Mouse (Mus musculus): ENCODE data around the gene Tmem30c. TPM values are rescaled to one million over a fixed set of nuclear protein-coding genes. Genes with fewer than 3 reads are reported as not detected.

The Tmem30c gene
- polyA plus RNA-seq, 1 experiment from 2014 or later: 0.18 TPM

- WGBS: 87% methylated on average over 6 of the region's 6 CpGs
- no peak overlapping the region for H3K4me3 ChIP-seq (replicated peaks; ENCODE audit: low read depth, low read length)
Measured at GRCm38 (mm10) chr16:57305463-57305862, 12.8 kb upstream of the Tmem30c start.

DNA sequence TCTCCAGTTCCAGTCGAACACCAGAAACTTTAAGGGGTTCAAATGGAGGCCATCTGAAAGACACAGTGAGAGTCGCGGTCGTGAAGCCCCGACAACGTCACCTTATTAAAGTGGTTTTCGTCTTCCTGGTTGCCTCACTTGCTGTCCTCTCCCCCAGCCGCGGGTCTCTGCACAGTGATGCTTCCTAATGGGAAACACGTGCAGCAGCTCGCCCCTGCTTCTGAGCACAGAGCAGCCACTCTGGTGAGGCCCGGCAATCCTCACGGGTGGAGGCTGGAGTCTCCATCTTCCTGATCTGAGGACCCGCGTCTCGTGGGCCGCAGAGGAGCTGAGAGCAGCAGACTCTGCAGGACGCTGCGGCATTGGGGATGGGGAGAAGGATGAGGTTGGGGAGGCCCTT, 11.1 kb upstream of the Tmem30c start:
- no peak overlapping the region for H3K4me2 ChIP-seq (ENCODE audit: low read length)
- H3K36me3 ChIP-seq (ENCODE audit: control insufficient read depth, insufficient read depth, low read length): no peaks in the 10 kb centered on the region
- H3K4me1 ChIP-seq (ENCODE audit: control insufficient read depth, insufficient read depth, low read length): no peaks in the 10 kb centered on the region
- DNase-seq (no peak), ATAC-seq (ENCODE audit: low FRiP score, low TSS enrichment) (no peak)
- no peaks in the 10 kb centered on the region for H3K27me3 ChIP-seq (ENCODE audit: control insufficient read depth, insufficient read depth, low read length)
- H3K9ac ChIP-seq (replicated peaks; ENCODE audit: low read length): no peak overlapping the region
- no peak overlapping the region for H3K27ac ChIP-seq (replicated peaks; ENCODE audit: low read depth, low read length)
- H3K9me3 ChIP-seq (ENCODE audit: control insufficient read depth, low read length): no peaks in the 10 kb centered on the region
- no peak overlapping the region for H3K4me3 ChIP-seq (replicated peaks; ENCODE audit: low read depth, low read length)
- 68% methylated on average over 19 of the region's 19 CpGs for WGBS

More at GRCm38 (mm10) chr16:57305463-57305862, 12.8 kb upstream of the Tmem30c start:
- no peaks in the 10 kb centered on the region for H3K9me3 ChIP-seq (ENCODE audit: control insufficient read depth, low read length)
- H3K9ac ChIP-seq (replicated peaks; ENCODE audit: low read length): no peak overlapping the region
- no peak overlapping the region for H3K27ac ChIP-seq (replicated peaks; ENCODE audit: low read depth, low read length)
- no peak for DNase-seq
- no peaks in the 10 kb centered on the region for H3K36me3 ChIP-seq (ENCODE audit: control insufficient read depth, insufficient read depth, low read length)
- H3K4me2 ChIP-seq (ENCODE audit: low read length): no peak overlapping the region
- H3K4me1 ChIP-seq (ENCODE audit: control insufficient read depth, insufficient read depth, low read length): no peaks in the 10 kb centered on the region
- H3K27me3 ChIP-seq (ENCODE audit: control insufficient read depth, insufficient read depth, low read length): no peaks in the 10 kb centered on the region
- ATAC-seq (ENCODE audit: low FRiP score, low TSS enrichment): no peak

GRCm38 (mm10) chr16:57302792-57303698, 10.4 kb upstream of the Tmem30c start:
- ATAC-seq (ENCODE audit: low FRiP score, low TSS enrichment): no peak
- DNase-seq: peak; percentile 23
- 79% methylated on average over 25 of the region's 25 CpGs for WGBS

GRCm38 (mm10) chr16:57301512-57302115, 8.9 kb upstream of the Tmem30c start:
- Histone ChIP-seq H3K4me3 (replicated peaks; ENCODE audit: low read depth, low read length) (no peak overlapping the region), H3K9me3 (ENCODE audit: control insufficient read depth, low read length) (no peaks in the 10 kb centered on the region), H3K4me2 (ENCODE audit: low read length) (no peak overlapping the region), H3K36me3 (ENCODE audit: control insufficient read depth, insufficient read depth, low read length) (no peaks in the 10 kb centered on the region), H3K27me3 (ENCODE audit: control insufficient read depth, insufficient read depth, low read length) (no peaks in the 10 kb centered on the region), H3K27ac (replicated peaks; ENCODE audit: low read depth, low read length) (no peak overlapping the region), H3K9ac (replicated peaks; ENCODE audit: low read length) (no peak overlapping the region), H3K4me1 (ENCODE audit: control insufficient read depth, insufficient read depth, low read length) (no peaks in the 10 kb centered on the region)
- ATAC-seq (ENCODE audit: low FRiP score, low TSS enrichment) (no peak), DNase-seq (no peak)
- WGBS: 86% methylated on average over 9 of the region's 9 CpGs

More at GRCm38 (mm10) chr16:57302792-57303698, 10.4 kb upstream of the Tmem30c start:
- Histone ChIP-seq H3K4me1 (ENCODE audit: control insufficient read depth, insufficient read depth, low read length) (no peaks in the 10 kb centered on the region), H3K27me3 (ENCODE audit: control insufficient read depth, insufficient read depth, low read length) (no peaks in the 10 kb centered on the region), H3K4me2 (ENCODE audit: low read length) (no peak overlapping the region), H3K4me3 (replicated peaks; ENCODE audit: low read depth, low read length) (no peak overlapping the region), H3K9me3 (ENCODE audit: control insufficient read depth, low read length) (no peaks in the 10 kb centered on the region), H3K36me3 (ENCODE audit: control insufficient read depth, insufficient read depth, low read length) (no peaks in the 10 kb centered on the region), H3K9ac (replicated peaks; ENCODE audit: low read length) (no peak overlapping the region), H3K27ac (replicated peaks; ENCODE audit: low read depth, low read length) (no peak overlapping the region)

GRCm38 (mm10) chr16:57295216-57295934, 2.7 kb upstream of the Tmem30c start:
- WGBS: 90% methylated on average over 10 of the region's 10 CpGs
- no peak for ATAC-seq (ENCODE audit: low FRiP score, low TSS enrichment)

DNA sequence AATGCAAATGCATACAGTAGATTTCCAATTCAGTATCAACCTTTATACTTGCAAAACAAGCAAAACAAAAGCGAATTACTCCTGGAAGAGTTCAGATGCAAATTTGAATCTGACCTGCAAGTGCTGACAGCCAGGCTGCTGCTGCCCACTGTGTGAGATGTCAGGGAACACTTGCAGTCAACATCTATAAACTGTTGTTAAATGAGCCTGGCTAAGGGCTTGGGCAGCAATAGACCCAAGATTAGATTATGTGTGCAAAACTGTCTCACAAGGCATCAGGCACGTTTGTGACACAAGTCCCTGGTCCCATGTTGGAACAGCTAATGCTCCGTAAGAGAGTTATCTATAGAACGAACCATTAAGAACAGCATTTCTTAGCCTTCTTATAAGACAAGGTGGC, 369 bp downstream of the Tmem30c start:
- Histone ChIP-seq H3K27ac (replicated peaks; ENCODE audit: low read depth, low read length) (no peak overlapping the region), H3K9me3 (ENCODE audit: control insufficient read depth, low read length) (no peaks in the 10 kb centered on the region), H3K4me1 (ENCODE audit: control insufficient read depth, insufficient read depth, low read length) (no peaks in the 10 kb centered on the region), H3K36me3 (ENCODE audit: control insufficient read depth, insufficient read depth, low read length) (no peaks in the 10 kb centered on the region), H3K27me3 (ENCODE audit: control insufficient read depth, insufficient read depth, low read length) (no peaks in the 10 kb centered on the region), H3K4me2 (ENCODE audit: low read length) (no peak overlapping the region), H3K4me3 (replicated peaks; ENCODE audit: low read depth, low read length) (no peak overlapping the region), H3K9ac (replicated peaks; ENCODE audit: low read length) (no peak overlapping the region)
- DNase-seq (no peak), ATAC-seq (ENCODE audit: low FRiP score, low TSS enrichment) (no peak)
- 71% methylated on average over 4 of the region's 4 CpGs for WGBS

More at GRCm38 (mm10) chr16:57295216-57295934, 2.7 kb upstream of the Tmem30c start:
- Histone ChIP-seq H3K36me3 (ENCODE audit: control insufficient read depth, insufficient read depth, low read length) (no peaks in the 10 kb centered on the region), H3K27me3 (ENCODE audit: control insufficient read depth, insufficient read depth, low read length) (no peaks in the 10 kb centered on the region), H3K9ac (replicated peaks; ENCODE audit: low read length) (no peak overlapping the region), H3K4me2 (ENCODE audit: low read length) (no peak overlapping the region), H3K4me1 (ENCODE audit: control insufficient read depth, insufficient read depth, low read length) (no peaks in the 10 kb centered on the region), H3K27ac (replicated peaks; ENCODE audit: low read depth, low read length) (no peak overlapping the region), H3K9me3 (ENCODE audit: control insufficient read depth, low read length) (no peaks in the 10 kb centered on the region), H3K4me3 (replicated peaks; ENCODE audit: low read depth, low read length) (no peak overlapping the region)
- DNase-seq: no peak

DNA sequence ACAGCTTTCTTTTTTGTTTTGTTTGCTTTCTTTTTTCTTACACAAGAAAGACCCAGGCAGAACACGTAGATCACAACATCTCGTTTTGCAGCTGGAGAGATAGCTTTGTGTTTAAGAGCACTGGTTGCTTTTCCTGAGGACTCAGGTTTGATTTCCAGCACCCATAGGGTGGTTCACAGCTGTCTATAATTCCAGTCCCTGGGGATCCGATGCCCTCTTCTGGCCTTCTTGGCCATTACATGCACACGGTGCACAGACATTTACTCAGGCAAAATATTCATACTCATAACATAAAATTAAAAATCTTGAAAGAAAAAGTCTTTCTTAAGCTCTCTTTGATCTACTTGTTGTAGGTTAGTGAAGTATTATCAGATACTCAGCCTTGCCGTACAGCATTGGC, 969 bp downstream of the Tmem30c start:
- no peak for ATAC-seq (ENCODE audit: low FRiP score, low TSS enrichment)
- no peak overlapping the region for H3K4me2 ChIP-seq (ENCODE audit: low read length)
- H3K4me3 ChIP-seq (replicated peaks; ENCODE audit: low read depth, low read length): no peak overlapping the region
- no peaks in the 10 kb centered on the region for H3K9me3 ChIP-seq (ENCODE audit: control insufficient read depth, low read length)
- H3K36me3 ChIP-seq (ENCODE audit: control insufficient read depth, insufficient read depth, low read length): no peaks in the 10 kb centered on the region
- no peaks in the 10 kb centered on the region for H3K27me3 ChIP-seq (ENCODE audit: control insufficient read depth, insufficient read depth, low read length)
- H3K4me1 ChIP-seq (ENCODE audit: control insufficient read depth, insufficient read depth, low read length): no peaks in the 10 kb centered on the region
- no peak overlapping the region for H3K9ac ChIP-seq (replicated peaks; ENCODE audit: low read length)
- no peak for DNase-seq
- 96% methylated on average over 5 of the region's 5 CpGs for WGBS
- H3K27ac ChIP-seq (replicated peaks; ENCODE audit: low read depth, low read length): no peak overlapping the region

- Histone ChIP-seq H3K36me3 (ENCODE audit: control insufficient read depth, insufficient read depth, low read length) (no peaks in the 10 kb centered on the region), H3K27me3 (ENCODE audit: control insufficient read depth, insufficient read depth, low read length) (no peaks in the 10 kb centered on the region), H3K4me3 (replicated peaks; ENCODE audit: low read depth, low read length) (no peak overlapping the region), H3K27ac (replicated peaks; ENCODE audit: low read depth, low read length) (no peak overlapping the region), H3K4me2 (ENCODE audit: low read length) (no peak overlapping the region), H3K9me3 (ENCODE audit: control insufficient read depth, low read length) (no peaks in the 10 kb centered on the region), H3K9ac (replicated peaks; ENCODE audit: low read length) (no peak overlapping the region), H3K4me1 (ENCODE audit: control insufficient read depth, insufficient read depth, low read length) (no peaks in the 10 kb centered on the region)
- WGBS: 70% methylated on average over 8 of the region's 8 CpGs
- no peak for ATAC-seq (ENCODE audit: low FRiP score, low TSS enrichment)
- no peak for DNase-seq
Measured at GRCm38 (mm10) chr16:57281417-57281816, 11.2 kb downstream of the Tmem30c start.

Measured in midbrain, embryonic 14.5 days (tissue).